Mouse (Mus musculus) megakaryocyte-erythroid progenitor cell, adult 5-6 weeks (primary cell): Measurements from ENCODE around the gene Tmem184c. TPM values are rescaled to one million over a fixed set of nuclear protein-coding genes. Genes with fewer than 3 reads are reported as not detected.

Source experiments
- ATAC-seq: replicated peaks from 2 replicates; pipeline ENCODE4 v1.8.0; 2016; ENCODE audit warnings: mild to moderate bottlenecking, inconsistent platforms; ENCODE audit not compliant: severe bottlenecking, poor library complexity, low FRiP score, low TSS enrichment
- total RNA-seq, 2 experiments: library from RNA; stranded (forward) in 1 of 2; stranded (reverse) in 1 of 2; fragments of 200-1000, 215-1000 nt in 1 of 2; fragments of >200 nt in 1 of 2; fragmentation: Nextera tagmentation in 1 of 2; gene quantifications; 2 replicates each; pipeline ENCODE4 v1.2.3; 2014 to 2017

Tmem184c gene
- total RNA-seq, 2 experiments from 2014 or later: 16.5 to 21.9 TPM

DNA sequence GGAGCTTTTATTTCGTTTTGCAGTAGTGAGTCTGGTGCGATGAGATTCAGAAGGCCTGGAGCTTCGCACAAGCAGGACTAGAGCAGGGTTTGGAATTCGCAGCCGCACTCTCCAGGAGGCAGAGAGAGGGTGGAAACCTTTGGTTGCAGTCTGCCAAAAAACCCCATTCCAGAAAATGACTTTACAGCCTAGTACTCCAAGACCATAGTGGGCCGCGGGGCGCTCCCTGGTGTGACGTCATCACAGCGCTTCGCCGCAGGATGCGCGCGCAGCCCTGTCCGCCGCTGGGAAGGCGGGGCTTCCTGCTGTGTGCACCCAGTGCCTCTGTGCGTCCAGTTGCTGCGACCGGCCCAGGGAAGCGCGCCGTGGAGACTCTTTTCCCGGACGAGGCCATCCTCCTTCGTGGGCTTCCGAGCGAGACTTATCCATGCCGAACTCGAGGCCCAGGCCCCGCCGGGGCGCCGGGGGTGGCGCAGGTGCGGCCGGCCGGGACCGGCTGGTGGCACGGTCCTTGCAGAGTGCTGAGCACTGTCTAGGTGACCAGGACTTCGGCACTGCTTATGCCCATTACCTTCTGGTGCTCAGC is 61.3 kb downstream of the Tmem184c start, which contains the start of gene Prmt9:
Gene Prmt9, plus strand, starts transcription at position 277 of the 586 bp plus-strand sequence.
- peak; percentile 93 for ATAC-seq

Other genes with a start within 250 kb of the Tmem184c start
- gene Arhgap10, start 92.7 kb downstream of the Tmem184c start, total RNA-seq (2014; fragmentation: Nextera tagmentation): 9.5 and 13.3 TPM in 2 replicates
- 18.2 and 27.8 TPM in 2 replicates for gene Arhgap10, start 92.7 kb downstream of the Tmem184c start, total RNA-seq (2017)
- gene Prmt9, start 61.3 kb downstream of the Tmem184c start, total RNA-seq (2014; fragmentation: Nextera tagmentation): 24.1 and 28.9 TPM in 2 replicates
- 26.1 and 31.2 TPM in 2 replicates for gene Prmt9, start 61.3 kb downstream of the Tmem184c start, total RNA-seq (2017)
- not detected in 2 replicates for gene Ednra, start 113.8 kb upstream of the Tmem184c start, total RNA-seq (2014; fragmentation: Nextera tagmentation)
- gene Ednra, start 113.8 kb upstream of the Tmem184c start, total RNA-seq (2017): not detected in 2 replicates